Mouse (Mus musculus) lung, postnatal 4 days (tissue): ENCODE results near the gene Gpr156.
"Not testable (repeated sequence)": the region's sequence is repeated elsewhere in the genome, so short reads cannot be mapped to it uniquely, and the experiment has no call there.

Experiments used
- DNase-seq, 2 experiments: peaks; one replicate each; pipeline ENCODE4 v3.0.0; 2021

Gene Gpr156

DNA sequence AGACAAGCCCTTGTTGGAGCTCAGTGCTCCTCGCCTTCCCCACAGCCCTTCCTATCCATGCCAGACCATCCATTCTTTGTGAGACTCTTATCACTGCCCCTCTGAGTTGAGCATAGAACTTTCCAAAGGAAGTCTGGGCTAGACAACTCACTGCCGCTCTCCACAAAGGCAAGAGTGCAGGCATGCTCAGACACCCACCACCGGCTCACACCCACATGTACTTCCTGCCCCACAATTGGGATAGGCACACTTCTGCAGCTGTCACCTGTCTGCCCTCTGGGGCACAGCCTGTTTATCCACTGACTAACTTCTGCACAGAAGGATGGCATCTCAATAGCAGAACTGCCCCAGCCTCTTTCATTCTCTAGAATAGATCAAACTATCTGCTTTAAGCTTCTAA, 86.2 kb downstream of the Gpr156 start:
- DNase-seq: no peak

DNA sequence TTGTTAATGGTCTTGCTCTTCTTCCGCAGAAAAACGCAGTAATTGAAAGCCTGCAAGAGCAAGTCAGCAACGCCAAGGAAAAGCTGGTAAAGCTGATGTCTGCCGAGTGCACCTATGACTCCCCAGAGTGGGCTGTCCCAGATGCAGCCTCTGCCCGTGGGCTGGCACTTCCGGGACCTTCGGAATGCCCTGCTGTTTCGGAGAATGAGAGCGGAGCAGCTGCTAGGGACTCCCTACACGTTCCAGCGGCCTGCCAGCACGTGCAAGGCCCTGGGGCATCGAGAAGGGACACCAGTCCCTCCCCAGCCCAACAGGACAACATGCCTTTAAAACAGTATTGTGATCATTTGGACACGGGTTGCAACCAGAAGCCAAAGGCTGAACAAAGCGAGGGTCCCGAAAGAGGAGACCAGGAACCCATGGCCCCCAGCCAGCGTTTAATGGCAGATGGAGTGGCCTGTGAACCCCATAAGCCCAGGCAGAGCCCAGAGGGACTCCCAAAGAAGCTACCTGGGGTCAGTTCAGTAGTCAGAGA, 88.3 kb downstream of the Gpr156 start:
- no peak for DNase-seq

DNA sequence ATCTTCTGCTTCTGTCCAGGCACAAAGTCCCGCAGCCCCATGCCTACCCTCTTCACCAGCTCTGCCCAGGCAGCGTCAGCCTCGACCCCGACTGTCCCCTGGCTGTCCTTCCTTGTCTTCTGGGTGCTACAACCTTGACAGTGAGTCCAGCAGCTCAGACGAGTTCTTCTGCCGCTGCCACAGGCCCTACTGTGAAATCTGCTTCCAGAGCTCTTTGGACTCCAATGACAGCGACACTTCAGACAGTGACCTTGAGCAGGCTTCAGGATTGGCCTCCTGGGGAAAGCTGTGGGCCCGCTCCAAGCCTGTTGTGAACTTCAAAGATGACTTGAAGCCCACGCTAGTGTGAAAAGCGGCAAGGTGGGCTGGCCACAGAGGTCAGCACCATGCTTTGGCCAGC, 89.2 kb downstream of the Gpr156 start:
- DNase-seq: no peak

DNA sequence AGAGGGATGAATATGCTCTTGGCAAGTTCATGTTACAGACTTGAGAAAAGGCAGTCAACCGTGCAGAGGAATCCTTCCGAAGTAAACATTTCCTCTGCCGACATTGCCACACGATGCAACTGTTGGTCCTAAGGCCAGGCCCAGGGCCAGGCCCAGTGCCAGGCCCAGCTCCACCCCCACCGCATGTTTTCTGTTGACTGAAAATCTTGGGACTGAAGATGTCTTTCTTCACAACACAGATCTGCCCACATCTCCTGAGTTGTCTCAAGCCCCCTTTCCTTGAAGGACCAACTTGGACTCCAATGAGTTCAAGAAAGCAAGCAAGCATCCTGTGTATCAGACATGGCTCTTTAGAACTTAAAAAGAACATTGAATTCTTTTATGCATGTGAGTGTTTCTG, 92.1 kb downstream of the Gpr156 start:
- no peak for DNase-seq

DNA sequence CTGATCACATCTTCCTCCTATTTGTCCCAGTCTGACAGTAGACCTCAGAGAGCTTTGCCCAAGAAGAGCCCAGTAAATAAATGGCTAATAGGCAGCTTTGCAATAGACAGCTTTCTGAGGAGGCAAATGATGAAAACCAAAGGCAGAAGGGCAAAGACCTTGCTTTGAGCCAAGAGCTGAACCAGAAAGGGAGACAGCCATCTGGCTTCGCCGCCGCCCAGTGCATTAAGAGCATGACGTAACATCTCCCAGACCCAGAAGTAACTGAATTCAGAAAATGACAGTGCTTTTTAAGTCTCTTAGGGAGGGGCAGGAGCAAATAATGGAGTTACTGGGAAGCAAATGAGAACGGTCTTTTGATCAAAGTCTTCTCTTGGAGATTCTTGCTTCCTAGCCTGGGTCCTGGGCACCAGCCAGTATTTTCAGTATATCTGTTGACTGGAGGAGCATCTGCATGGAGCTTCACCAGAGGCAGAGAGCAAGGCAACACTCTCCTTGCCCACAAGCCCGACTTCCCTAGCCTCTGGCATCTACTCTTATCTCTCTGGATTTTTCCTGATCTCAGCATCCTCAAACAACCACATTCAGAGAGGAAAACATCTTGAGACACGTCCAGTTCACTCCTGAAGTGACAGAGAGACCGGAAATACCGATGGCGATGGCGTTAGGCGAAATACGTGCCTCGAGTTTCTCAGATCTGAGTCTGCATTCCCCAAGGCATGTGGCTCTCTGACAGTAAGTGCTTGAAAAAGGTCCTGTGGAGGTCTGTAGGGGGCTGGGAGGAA, 92.9 kb downstream of the Gpr156 start:
- DNase-seq: no peak

DNA sequence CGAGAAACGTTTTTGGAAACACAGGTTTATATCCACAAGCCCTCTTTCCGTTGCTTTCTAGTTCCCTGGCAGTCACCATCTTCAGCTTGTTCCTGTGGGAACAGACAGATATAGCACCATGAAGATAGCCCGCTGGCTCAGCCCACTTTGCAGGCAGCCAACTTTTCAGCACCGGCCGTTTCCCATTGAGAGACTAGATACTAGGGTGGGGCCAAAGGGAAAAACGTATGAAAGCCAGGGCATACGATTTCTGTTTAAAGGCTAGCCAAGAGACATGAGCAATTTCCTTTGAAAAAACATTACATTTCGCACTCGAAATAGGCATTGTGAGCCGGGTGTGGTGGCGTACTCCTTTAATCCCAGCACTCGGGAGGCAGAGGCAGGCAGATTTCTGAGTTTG, 95.2 kb downstream of the Gpr156 start:
- DNase-seq: no peak

DNA sequence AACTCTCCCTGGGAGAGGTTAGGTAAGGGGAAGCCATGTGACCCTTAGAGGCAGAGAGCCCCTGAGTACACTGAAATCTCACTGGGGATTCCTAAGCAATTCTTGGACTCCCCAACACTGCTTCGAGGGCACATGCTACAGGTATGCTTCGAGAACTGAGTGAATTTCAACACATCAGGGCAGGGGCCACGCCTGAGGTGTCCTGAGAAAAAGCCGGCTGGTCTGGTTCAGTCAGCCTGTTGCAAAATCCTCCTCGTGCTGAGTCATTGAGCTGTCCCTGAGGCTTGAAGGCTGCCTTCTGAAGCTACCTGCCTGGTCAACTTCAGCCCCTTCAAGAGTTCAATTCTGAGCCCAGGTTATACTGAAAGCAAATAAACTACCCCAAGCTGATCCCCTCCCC, 96.1 kb downstream of the Gpr156 start:
- DNase-seq: peak; percentile 72 to 86

DNA sequence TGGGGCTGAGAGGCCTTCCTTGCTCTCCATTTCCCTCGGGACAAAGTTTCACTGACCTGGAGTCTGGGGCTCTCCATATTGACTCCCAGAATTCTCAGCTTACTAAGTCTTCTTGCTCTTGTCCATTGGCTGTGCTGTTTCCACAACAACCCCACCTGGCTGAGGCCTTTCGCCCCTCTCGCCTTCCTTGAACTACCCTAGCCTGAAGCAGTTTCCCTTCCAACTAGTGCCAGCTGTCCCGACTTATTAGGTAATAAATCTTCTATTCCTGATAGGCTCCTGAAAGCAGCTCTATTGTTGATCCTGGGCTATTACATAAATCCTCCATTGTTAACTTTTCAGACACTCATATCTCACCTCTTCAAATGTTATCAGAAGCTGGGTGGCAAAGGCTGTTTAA, 96.6 kb downstream of the Gpr156 start:
- DNase-seq: no peak

DNA sequence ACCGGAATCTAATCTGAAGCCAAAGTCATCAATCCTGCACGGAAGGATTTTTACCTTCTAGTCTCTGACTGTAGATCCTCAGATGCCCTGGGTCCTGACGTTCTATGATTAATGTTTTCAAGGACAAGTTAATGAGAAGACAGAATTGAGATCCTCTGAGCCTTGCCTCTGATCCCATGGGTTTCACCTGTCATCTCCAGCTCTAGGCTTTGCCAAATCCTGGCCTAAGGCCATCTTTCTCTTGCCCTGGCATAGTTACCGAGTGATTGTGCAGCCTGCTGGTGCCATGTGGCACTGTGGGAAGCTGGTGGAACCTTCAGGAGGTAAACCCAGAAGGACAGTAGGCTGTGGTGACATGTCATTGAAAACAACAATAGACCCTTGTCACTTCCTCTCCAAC, 98.7 kb downstream of the Gpr156 start:
- no peak for DNase-seq

DNA sequence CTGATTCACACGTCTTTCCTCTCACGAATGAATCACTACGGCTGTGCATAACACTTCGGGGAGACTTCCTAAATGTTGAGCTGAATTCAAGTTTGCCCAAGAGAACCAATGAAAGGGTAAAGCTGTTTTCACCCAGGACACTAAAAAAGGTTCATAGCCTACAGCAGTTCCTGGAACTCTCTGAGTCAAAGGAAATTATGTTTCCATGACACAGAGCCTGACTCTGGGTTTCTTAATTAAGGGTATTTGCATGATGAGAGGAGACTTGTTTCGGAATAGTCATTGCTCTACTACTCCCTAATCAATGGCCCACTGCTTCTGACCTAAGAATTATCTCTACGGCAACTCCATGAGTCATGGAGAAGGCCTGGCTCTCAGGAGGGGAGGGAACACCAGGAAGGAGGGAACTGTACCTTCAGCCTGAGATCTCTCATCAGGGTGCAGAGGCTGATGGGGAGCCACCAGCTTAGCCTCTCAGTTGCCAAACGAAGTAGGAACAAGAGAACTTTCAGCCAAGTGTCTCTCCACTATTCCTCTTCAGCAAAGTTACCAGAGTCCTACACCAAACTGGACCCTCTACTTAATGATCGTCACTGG, 100.7 kb downstream of the Gpr156 start:
- no peak for DNase-seq

DNA sequence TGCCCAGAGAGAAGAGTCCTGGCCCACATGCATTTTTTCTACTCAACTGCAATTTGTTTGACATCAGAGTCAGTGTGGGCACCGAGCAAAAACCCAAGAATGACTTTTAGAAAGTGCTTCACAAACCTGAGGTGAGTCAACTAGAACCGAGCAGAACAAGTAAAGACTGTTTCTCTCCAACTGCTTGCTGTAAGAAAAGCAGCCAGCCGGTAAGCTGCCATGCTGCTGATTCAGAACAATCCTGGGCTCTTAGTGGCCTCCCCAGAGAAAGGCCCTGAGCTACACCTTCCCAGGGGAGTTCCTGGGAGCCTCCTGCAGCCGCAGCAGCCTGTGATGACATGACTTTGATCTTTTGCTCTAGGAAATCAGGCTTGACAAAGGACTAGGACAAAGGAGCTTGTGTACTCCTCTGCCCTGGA, 101.7 kb downstream of the Gpr156 start:
- no peak for DNase-seq

DNA sequence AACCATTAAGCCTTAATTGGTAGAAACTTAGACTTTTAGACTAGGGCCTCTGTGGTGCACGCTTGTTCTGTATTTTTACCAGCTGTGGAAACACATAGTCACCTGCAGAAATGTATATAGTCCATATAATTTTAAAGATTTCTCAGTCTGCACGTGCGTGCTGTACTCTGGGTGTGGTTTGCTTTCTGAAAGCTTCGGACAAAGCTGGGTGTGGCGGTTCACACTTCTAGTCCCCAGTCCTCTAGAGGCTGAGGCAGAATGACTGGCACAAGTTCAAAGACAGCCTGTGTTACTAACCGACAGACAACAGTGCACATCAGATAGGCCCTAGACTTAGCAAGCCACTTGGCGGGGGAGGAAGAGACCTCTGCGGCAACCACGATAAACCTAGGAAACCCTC, 116.3 kb downstream of the Gpr156 start:
- no peak for DNase-seq

DNA sequence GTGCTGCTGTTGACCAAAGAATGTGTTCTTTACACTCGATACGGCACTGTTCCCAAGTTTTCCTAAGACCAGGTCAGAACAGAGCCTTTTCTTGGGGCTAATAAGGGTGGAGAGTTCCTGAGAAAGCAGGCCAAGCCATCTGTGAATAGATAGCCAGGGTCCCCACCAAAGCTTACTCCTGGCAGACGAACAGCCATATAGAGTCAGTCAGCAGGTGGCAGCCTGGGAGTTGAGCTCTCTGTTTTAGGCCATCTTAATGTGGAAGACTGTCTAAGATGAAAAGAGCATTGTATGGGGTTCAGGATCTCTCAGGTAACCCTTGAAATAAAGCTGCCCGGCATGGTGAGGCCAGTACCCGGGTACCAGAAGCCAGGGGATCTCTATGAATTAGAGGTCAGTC, 116.8 kb downstream of the Gpr156 start:
- no peak for DNase-seq

DNA sequence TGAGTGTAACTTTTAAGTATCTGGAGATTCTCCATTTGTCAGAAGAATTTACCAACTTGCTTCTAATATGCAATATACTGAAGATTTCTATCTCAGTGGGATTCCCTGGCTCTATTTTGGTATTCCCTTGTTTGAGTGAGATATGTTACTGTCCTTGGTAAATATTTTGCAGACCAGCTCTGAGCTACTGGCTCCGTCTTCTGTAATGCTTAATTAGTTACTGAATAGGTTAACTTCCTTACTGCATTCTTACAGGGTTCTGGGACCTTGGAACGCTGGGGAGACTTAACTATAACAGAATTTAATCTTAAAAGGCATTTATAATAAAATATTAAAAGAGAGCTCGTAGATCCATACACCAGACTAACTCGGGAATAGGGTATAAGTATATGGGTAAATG, 121.8 kb downstream of the Gpr156 start:
- DNase-seq: not testable (repeated sequence)

DNA sequence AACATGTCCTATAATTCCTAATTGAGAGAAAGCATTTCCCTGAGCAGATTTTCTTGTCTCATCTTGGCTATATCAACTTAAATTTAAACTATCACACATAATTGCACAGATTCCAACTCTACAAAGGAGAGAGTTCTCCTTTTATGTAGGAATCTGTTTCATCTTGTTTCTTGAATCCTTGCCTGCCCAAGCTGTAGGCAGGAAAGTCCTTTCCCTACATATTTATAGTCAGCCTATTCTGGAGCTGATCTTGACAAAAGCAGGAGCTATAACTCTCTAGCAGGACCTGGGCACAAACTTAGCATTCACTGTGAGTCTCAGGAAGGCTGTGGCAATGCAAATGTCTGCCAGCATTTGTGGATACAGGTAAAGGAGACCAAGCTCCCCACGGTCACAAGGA, 125.9 kb downstream of the Gpr156 start:
- DNase-seq: no peak

DNA sequence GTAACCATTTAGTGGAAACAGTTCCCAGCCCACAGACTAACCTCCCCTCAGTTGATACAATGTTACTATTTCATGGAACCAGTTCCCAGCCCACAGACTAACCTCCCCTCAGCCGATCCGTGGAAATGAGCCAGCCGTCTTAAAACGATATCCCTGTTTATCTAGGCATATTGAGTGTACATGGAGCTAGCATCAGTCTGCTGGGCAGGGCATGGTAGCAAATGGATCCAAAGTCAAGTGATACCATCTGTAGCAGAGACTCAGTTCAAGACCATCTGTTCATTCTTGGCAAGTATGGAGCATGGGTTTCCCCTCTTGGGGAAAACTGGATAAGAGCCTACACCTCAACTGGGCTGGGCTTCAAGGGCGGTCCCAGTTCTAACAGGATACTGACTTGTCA, 128.3 kb downstream of the Gpr156 start:
- no peak for DNase-seq

DNA sequence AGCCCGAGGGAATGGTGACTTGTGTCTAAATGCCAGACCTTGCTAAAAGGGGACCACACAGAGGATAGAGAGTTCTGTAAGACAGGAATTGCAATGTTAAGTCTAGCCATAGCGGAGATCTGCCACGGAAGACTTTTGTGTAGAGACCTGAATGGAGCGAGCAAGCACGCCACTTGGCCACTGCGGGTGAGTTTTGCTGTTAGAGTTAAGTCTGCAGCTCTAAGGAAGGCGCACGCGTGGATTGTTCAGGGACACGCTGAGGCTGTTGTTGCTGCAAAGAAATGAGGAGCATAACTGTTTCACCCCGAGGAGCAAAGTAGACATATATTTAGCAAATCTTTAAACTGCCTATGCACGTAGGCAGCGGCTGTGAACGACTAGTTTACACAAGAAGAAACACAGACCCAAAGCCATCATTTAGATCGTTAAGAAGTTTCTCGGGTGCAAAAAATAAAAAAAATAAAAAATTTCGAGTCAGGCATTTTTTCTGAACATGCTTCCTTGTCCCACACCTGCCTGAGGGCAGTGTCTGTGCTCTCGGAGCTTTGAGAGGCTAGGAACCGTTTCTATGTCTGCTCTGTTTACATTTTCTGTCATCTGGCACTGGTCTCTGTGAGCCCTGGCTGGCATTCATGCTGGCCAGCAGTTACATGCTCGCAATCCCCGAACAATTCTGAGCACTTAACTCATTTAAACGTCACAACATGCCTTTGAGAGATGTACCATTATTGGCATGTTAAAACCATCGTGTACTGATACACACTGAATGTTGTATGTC, 131.7 kb downstream of the Gpr156 start:
- DNase-seq: peak in 1 of 2 experiments; percentile 25
